Mouse (Mus musculus) mouse trophoblast stem cell (cell line): ENCODE data around the gene Ifitm2.
"Not testable (repeated sequence)": the region's sequence is repeated elsewhere in the genome, so short reads cannot be mapped to it uniquely, and the experiment has no call there.

Source experiments
- in situ Hi-C, 2 experiments: fragments of 300-500 bp; cut with MseI, MboI; formaldehyde crosslinking; loops; 2 replicates in 1 of 2; 3 replicates in 1 of 2; pipeline ENCODE4 v1.15.1; 2025

The Ifitm2 gene

DNA sequence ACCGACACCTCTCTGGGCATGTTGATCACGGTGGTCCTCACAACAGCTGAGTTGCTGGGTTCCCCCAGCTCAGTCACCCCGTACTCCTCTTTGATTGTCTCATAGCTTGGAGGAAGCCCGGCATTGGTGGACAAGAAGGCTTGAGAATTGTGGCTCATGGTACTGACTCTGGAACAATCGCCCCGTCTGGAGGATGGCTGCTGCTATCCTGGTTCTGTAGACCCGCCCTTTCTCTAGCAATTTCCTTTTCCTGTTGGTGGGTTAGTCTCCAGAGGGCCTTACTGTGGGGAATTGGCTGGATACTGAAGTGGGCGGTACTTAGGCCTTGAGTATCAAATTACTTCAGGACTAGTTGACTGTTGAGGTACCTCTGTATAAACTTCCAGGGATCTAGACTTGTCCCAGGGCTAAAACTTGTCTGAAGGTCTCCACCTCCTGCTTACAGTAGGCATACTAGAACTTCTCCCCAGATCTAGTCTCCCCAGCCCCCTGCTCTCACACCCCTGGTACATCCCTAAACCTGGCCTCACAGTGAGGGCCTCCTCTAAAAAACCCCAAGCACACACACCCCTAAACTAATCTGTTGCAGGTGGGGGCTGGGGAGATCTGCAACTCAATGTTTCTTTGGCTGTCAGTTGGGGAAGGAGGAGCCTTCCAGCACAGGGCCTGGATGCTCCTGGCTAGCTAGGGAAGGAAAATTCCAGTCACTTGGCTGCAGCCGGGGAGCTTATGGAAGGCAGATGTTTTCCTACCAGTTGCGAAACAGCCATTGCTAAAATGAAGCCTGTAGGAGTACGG is at the start of gene Ifitm2, which contains the start of gene Gm45717:
TSS of gene Ifitm2 (minus strand) at position 230 of the 798 bp plus-strand sequence.
TSS of gene Gm45717 (minus strand) at position 180 of the 798 bp plus-strand sequence.
- in situ Hi-C loops = loop anchor here (5.0 kb wide), 2 partner anchors 86 to 91 kb away; no protein-coding TSS in a partner anchor

DNA sequence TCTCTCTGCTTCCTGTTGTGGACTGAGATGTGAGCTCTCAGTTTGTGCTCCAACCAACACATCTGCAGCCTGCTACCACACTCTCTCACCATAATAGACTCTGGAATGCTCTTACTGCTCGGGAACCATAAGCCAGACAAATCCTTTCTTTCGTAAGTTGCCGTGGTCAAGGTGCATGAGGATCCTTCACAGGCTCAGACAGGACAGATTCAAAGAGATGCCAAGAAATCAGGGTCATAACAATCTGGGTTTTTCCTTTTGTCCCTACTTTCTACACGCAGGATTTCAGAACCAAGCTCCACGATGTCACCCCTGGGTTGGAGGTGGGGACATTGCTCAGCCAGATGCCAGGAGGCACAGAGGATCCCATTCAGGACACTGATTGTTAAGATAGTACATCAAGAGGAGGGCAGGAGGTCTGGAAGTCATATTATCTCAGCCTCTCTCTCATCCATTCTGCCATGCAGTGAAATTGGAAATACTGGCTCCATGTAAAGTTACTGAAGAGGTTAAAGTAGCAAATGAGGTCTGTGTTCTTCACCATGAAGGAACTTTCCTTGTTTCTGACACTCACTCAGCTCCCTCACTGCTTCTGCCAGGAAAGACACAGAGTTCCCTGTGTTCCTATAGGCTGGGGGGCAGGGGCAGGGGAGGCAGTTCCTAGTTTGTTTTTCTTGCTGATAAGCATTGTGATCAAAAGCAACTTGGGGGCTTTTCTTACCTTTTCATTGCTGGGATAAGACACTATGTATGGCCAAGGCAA is 47.6 kb upstream of the Ifitm2 start:
- in situ Hi-C loops = no loop called here

DNA sequence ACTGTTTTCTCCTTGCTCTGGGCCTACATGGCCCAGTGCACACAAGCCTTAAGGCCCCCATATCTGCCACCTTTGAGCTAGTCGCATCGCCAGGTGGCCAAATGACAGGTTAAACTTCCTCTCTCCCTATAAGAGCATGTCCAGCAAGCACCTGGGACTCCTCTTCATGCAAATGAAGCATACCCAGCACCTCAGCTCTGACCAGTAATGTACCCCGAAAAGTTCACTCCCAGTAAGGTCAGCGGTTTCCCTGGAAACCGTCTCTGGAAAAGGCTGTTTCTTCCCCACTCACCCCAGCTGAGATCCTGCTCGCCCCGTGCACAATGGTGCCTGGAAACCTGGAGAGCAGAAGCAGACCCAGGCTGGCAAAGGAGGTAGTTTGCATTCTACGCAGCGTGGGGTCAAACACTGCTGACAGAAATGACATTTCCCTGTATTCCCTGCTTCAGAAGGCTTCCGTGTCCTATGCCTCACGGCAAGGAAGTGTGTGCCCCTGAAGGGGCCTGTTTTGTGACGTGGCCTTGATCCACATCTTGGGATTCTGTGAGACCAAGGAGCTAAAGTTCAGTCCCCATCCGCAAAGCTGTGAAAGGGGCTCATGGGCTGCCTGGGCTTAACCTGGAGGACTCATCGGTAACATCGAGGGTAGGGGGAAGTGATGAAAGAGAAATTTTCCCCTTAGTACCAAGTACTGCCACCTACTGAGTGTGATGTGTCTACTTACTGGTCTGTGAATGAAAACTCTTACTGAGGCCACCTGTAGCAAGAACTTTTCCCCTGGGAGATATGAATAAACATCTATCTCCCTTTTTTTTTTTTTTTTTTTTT is 45.3 kb upstream of the Ifitm2 start:
- in situ Hi-C loops = no loop called here

DNA sequence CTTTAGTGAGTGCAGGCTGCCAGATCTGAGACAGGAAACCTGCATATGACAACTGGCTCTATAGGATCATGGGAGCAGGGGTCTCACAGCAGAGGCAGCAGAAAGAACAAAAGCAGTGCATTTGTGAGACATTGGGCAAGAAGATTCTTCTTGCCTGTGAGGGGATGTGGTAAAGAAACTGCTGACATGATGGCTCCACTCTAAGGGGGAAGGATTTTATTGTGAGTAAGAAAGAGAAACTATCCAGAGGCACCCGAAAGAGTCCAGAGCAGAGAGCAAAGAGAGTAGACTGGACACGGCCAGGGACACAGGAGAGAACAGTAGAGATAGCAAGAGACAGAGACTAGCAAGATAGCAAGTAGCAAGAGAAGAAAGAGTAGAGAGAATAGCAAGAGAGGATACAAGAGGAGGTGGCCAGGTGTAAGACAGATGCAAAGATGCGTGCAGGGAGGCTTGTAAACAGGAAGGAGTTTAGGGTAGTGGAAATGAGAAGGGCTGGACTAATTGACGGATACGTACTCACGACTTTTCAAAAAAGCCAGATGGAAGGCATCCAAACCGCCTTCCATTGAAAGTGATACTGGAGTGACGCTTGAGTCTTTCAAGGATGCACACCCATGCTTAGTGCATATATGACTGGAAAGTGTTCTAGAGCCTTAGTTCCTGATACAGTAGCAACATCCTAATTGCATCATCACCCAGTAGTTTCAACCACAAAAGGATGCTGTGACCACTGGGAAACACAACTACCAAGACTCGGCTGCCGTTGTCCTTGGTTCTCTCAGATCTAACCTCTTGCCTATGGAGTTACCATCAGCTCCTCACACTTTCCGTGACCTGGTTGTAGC is 43.3 kb upstream of the Ifitm2 start:
- in situ Hi-C loops = no loop called here

DNA sequence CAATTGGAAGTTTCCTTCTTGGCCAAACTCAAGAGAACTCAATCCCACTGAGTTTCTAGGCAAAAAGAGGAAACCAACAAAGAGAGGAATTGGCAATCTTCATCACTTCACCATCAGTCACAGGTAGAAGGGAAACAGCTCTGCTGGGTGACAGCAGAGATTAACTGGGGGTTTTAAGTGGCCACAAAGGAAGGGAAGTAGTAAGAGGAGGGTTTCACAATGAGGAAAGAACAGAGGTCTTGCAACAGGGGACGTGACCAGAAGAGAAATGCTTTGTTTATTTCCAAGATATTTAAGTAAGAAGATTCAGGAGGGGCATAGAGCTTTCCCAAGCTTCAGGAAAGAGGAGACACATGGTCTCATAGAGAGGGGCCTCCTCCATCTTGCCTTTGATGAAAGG is 42.0 kb upstream of the Ifitm2 start:
- in situ Hi-C loops = no loop called here

DNA sequence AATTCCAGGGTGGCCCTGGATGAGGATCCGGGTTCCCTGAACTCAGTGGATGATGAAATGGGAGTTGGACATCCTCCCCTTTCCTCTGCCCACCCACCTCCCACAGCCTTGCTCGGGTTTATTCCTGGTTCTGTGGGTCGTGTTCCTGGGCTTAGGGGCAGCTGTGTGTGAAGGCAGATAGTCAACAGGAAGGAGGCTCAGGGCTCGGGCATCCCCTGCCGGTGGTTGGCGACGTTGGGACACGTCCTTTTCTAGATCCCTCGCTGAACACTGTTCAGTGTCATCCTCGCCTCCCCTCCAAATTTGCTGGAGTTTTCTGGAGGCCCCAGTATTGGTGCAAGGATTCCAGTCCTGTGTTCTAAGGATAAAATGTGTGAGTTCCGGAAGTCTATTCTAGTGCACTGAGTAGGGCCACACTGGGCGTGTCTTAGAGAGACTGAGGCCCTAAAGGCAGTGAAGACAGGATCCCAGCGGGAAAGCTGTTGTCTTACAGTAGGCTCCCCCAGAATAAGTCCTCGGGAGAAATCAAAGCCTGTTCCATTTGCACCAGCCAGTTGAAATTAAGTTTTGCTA is 35.4 kb upstream of the Ifitm2 start:
- in situ Hi-C loops = no loop called here

DNA sequence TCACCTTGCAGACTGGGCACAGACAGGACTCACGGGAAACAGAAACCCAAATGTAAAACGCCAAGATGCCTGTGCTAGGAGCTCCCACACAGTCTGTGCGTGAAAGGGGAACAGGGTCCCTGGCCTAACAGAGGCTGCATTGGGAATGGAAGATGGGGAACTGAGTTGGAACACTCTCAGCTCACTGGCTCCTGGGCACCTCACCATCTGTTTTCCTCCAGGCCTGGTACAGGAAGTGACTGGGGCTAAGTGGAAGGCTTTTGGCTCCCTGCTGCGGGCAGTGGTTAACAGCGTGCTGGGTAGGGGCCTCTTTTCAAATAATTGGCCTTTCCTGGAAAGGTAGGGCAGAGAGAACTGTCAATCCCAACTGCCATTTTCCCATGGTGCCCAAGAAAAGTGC is 34.8 kb upstream of the Ifitm2 start:
- in situ Hi-C loops = no loop called here

DNA sequence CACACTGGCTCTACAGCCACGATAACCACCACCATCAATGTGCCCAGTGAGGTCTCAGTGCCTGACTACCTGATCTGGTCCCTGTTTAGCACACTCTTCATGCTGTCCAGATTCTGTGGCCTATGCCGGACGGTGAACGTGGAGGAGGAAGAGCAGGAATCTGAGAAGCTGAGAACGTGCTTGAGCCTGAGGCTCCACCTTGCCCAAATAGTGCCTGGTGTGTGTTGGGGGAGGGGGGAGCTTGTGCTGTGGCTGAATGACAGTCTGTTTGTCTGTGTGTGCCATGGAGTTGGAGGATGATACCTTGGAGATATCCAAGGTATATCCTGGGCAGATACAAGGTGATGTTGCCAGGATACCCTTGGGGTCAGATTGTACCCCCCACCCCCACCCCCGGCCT is 34.4 kb upstream of the Ifitm2 start:
- in situ Hi-C loops = no loop called here

DNA sequence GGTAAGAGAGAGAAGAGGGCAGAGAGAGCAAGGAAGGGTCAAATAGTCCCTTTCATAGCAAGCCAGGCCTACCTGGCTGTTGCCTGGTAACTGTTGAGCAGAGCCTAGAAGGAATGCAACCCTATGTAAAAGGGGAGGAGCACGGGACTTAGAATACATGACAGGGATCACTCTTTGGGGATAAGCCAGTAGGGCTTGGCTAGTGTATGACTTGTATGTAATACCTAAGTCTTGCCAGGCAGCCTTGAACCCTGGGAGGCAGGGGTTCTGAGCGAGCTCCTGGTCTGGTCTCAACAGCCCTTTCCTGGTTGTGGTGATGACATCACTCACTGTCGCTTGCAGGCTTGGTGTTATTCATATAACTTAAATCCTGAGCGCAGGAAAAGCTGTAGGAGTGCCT is 33.2 kb upstream of the Ifitm2 start:
- in situ Hi-C loops = no loop called here

DNA sequence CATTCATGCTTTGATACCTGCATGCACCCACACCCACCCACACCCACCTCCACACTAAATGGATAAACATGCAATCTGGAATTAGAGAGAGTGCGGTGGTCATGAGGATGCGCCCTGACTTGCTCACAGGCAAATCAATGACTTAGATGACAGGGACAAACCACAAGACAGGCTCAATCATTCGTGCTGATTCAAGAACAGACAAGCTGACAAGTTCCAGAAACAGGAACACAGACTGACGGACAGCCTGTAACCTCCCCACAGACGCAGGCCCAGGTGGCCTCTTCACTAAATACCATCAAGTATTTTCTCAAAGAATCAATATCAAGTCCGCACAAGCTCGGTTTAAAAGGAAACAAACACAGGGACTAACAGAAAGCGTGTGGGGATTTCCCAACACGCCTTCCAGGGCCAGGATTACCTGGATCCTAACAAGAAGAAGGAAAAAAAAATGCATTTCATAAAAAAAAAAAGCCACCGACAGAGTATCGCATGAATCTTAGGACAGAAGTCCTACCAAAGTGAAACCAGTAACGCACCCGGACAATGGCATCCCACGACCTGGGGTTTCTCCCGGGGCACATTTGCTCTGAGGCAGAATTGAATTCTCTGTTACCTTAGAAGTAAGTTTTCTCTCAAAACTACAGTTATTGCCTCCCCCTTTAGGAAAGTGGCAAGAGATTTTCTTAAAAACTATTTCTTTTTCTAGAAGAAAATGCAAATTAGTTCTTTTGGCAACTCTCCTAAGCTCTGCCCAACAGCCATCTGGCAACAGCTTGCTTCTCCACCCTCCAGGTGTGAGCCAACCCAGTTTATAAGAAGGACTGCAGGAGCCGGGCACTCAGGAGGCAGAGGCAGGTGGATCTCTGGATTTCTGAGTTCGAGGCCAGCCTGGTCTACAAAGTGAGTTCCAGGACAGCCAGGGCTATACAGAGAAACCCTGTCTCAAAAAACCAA is 31.7 kb upstream of the Ifitm2 start:
- in situ Hi-C loops = no loop called here

DNA sequence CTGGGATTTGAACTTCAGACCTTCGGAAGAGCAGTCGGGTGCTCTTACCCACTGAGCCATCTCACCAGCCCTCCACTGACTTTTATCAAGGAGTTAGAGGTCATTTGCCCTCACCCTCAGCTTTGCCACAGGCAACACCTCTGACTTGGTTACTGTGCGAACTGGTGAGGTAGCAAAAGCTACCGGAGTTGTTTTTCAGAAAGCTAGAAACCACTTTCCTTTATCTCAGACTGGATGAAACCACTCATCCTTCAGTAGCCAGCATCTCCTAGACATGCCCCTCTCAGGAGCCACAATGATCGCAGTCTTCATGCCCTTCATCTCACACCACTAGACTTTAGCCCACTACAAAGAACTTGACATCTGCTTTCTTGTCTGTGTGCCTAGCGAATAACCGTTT is 27.2 kb upstream of the Ifitm2 start:
- in situ Hi-C loops = no loop called here

DNA sequence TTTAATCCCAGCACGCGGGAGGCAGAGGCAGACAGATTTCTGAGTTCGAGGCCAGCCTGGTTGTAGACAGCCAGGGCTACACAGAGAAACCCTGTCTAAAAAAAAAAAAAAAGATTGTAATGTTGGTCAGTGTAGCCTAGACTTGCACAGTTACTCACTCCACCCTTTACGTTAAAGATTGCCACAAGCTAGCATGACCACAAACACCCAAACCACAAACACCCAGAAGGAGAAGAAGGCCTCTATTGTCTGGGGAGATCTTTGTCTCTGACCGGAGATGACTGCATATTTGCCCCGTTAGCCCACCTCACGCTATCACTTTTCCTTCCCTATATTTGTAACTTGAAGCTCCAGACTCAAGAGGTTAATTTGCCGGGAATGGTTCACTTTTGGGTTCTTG is 25.9 kb upstream of the Ifitm2 start:
- in situ Hi-C loops = no loop called here

DNA sequence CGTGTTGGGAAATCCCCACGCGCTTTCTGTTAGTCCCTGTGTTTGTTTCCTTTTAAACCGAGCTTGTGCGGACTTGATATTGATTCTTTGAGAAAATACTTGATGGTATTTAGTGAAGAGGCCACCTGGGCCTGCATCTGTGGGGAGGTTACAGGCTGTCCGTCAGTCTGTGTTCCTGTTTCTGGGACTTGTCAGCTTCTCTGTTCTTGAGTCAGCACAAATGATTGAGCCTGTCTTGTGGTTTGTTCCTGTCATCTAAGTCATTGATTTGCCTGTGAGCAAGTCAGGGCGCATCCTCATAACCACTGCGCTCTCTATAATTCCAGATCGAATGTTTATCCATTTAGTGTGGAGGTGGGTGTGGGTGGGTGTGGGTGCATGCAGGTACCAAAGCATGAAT is 20.9 kb upstream of the Ifitm2 start:
- in situ Hi-C loops = not testable (repeated sequence)

DNA sequence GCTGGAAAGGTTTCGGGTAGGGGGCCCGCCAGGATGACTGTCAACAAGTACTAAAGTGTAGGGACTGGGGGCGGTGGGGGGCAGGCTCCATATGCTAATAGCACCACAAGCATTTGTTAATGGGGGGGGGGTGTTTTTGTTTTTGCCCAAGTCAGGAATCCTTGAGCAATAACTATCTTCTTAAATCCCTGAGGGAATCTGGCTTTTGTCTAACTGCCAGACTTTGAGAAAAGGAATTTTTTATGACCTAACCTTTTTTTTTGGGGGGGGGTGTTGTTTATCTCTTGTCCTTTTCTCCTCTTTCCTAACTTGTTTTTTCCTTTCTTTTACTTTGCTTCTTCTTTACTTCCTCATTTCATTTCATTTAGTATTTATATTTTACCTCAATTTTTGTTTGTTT is 19.7 kb upstream of the Ifitm2 start:
- in situ Hi-C loops = no loop called here

DNA sequence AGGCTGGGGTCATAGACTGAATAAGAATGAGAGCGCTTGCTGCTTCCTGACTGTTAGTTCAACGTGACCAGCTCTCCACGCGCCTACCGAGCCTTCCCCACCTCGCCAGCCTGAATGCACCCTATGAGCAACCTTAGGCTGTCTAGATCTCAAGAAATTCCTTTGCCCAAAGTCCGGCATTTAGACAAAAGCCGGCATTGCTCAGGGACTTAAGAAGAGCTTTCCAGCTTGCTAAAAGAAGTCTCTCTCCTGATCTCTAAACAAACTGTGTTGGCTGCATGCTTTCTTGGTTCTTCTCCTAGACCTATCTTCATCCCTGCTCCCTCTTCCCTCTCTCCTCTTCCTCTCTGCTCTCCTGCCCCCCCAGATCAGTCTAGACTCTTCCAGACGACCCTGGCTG is 19.2 kb upstream of the Ifitm2 start:
- in situ Hi-C loops = no loop called here

DNA sequence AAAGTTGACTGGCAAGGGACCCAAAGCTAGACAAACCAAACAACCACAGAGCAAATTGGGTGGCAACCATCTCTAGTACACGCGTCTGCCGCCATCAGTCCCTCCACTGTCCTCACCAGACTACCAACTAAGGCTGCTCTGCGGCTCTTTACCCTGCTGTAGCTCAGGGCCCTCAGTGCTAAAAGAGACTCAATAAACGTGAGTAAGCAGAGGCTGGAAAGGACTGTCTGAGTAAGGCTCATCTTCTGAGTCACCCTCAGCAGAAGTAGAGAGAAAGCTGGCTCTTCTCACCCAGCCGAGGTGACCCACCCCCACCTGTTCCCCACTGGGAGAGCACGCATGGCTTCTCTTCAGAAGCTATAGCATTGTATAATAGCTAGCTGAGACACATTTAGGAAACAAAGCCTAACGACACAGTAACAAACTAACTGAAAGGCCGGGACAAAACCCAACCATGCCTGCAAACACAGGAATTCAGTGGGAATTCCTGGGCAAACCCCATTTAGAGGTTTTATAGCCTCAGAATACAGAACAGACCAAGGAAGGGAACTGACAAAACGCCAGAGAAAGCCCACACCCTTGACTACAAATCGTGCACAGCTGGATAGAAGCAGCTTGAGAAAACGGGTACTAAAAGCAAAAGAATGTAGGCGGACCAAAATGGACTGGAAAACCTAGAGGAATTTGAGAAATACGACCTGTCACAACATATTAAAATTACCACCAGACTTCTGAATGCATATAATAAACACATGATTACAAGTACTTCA is 17.8 kb upstream of the Ifitm2 start:
- in situ Hi-C loops = no loop called here

DNA sequence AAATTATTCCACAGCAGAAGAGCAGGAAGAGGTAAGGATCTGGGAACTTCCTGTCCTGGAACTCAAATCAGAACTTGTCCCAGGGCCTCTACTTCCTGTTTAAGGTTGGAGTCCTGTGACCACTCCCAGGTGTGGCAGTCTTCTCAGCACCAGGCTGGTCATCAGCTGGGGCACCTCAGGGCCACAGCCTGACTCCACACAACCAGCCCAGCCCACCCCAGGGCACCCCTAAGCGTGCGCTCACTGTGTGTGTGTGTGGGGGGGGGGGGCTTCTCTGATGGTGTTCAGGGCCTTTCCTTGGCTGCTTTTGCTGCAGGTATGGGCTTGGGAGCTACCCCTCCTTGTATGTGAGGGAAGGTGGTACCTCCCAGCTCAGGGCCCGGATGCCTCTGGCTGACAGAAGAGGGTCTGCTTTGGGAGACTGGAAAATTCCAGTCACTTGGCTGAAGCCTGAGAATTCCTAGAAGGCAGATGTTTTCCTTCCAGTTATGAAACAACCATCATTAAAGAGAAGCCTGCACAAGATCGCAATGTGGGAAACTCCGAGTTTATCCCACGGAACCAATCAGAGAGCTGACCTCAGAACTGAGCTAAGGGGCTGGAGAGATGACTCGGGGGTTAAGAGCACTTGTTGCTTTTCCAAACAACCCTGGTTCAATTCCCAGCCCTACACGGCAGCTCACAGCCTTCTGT is 15.8 kb upstream of the Ifitm2 start:
- in situ Hi-C loops = no loop called here

DNA sequence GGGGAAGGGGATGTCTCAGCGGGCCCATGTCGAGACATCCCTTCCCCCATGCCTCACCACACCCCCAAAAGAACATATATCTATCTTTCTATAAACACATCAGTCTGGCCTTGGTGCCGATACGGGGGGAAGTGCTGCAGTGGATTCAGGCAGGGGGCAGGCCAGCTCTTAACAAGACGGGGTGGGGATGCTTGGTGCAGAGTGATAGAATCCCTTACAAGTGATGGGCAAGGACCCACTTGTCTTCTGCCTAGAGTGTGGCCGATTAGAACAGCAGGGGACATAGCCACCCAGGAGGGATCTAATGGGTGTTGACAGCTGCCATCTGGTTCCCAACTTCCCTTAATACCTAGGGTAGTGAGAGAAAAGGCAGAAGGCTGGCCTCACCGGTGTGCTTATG is 15.1 kb upstream of the Ifitm2 start:
- in situ Hi-C loops = no loop called here
